Mouse (Mus musculus) frontal cortex, postnatal 14 days (tissue): ENCODE measurements around the gene Nup153.

Experiments used
- DNase-seq, 2 experiments: peaks; one replicate each; pipeline ENCODE4 v3.0.0; 2022; ENCODE audit warnings: low spot score in 2 of 2

Gene Nup153

GRCm38 (mm10) chr13:46729998-46730397 is 2.3 kb upstream of the Nup153 start:
- DNase-seq: no peak

- DNase-seq: no peak
These were observed 671 bp upstream of the Nup153 start for GRCm38 (mm10) chr13:46728411-46728810.

- peak; percentile 23 to 52 for DNase-seq
These were observed 503 bp downstream of the Nup153 start for GRCm38 (mm10) chr13:46727038-46727836.

GRCm38 (mm10) chr13:46726288-46727037 is 1.3 kb downstream of the Nup153 start:
- peak in 1 of 2 experiments; percentile 19 for DNase-seq

- no peak for DNase-seq
These were observed 2.5 kb downstream of the Nup153 start for GRCm38 (mm10) chr13:46725227-46725626.

GRCm38 (mm10) chr13:46724371-46724770 is 3.4 kb downstream of the Nup153 start:
- no peak for DNase-seq

- no peak for DNase-seq
These were observed 6.7 kb downstream of the Nup153 start for GRCm38 (mm10) chr13:46721009-46721408.

- DNase-seq: no peak
These were observed 8.8 kb downstream of the Nup153 start for GRCm38 (mm10) chr13:46718893-46719400.

GRCm38 (mm10) chr13:46715976-46716639 is 11.6 kb downstream of the Nup153 start:
- DNase-seq: no peak

GRCm38 (mm10) chr13:46713486-46713885 is 14.3 kb downstream of the Nup153 start:
- no peak for DNase-seq

- no peak for DNase-seq
These were observed 24.6 kb downstream of the Nup153 start for GRCm38 (mm10) chr13:46703138-46703537.

- DNase-seq: no peak
These were observed 26.3 kb downstream of the Nup153 start for GRCm38 (mm10) chr13:46701486-46701885.

- no peak for DNase-seq
These were observed 28.4 kb downstream of the Nup153 start for GRCm38 (mm10) chr13:46699372-46699771.

GRCm38 (mm10) chr13:46696788-46697187 is 31.0 kb downstream of the Nup153 start:
- DNase-seq: no peak

GRCm38 (mm10) chr13:46695932-46696331 is 31.8 kb downstream of the Nup153 start:
- no peak for DNase-seq

GRCm38 (mm10) chr13:46695296-46695908 is 32.3 kb downstream of the Nup153 start:
- DNase-seq: no peak

GRCm38 (mm10) chr13:46690559-46691241 is 37.0 kb downstream of the Nup153 start:
- DNase-seq: no peak

GRCm38 (mm10) chr13:46683370-46683769 is 44.4 kb downstream of the Nup153 start:
- no peak for DNase-seq

- DNase-seq: no peak
These were observed 44.8 kb downstream of the Nup153 start for GRCm38 (mm10) chr13:46682921-46683320.

- no peak for DNase-seq
These were observed 50.0 kb downstream of the Nup153 start for GRCm38 (mm10) chr13:46677721-46678120.

- DNase-seq: no peak
These were observed 53.1 kb downstream of the Nup153 start for GRCm38 (mm10) chr13:46674601-46675000.
